21 mouse cellular contexts compared by ENCODE assay signal in genomic region chr11:84426633-84426998, GRCm38 (mm10).
"Had no signal": no experiment of that assay in that cellular context is flagged by ENCODE, and none has a peak within 500 bp of the region (broad histone marks: within the 10 kb centered on the region; RNA-seq: fewer than 3 reads in every experiment).

No protein-coding gene starts in this region.

- H3K4me3 ChIP-seq: limb, embryonic 12.5 days; limb, embryonic 15.5 days; midbrain, embryonic 13.5 days; neural tube, embryonic 12.5 days had no signal

- H3K4me2 ChIP-seq: limb, embryonic 12.5 days; limb, embryonic 15.5 days; liver, embryonic 11.5 days; lung, embryonic 14.5 days; midbrain, embryonic 13.5 days; neural tube, embryonic 12.5 days had no signal

- H3K27me3 ChIP-seq: limb, embryonic 12.5 days; limb, embryonic 15.5 days; midbrain, embryonic 13.5 days; neural tube, embryonic 12.5 days had no signal

- ATAC-seq: liver, postnatal 0 days; lung, postnatal 0 days; midbrain, embryonic 13.5 days; midbrain, embryonic 16.5 days had no signal

- H3K9ac ChIP-seq: limb, embryonic 12.5 days; limb, embryonic 15.5 days; liver, embryonic 14.5 days; liver, postnatal 0 days; lung, embryonic 14.5 days; midbrain, embryonic 13.5 days; neural tube, embryonic 12.5 days had no signal

- DNase-seq: kidney, postnatal 14 days; kidney, postnatal 4 days; left cerebral cortex, postnatal 4 days; liver, postnatal 0 days; lung, embryonic 14.5 days; right cerebral cortex, adult 18-20 months; right cerebral cortex, postnatal 14 days; right cerebral cortex, postnatal 4 days; thymus, adult 2 months; thymus, postnatal 14 days; thymus, postnatal 4 days had no signal

- H3K27ac ChIP-seq: limb, embryonic 12.5 days; limb, embryonic 15.5 days; liver, embryonic 14.5 days; macrophage; neural tube, embryonic 12.5 days; stomach, postnatal 0 days had no signal

- H3K9me3 ChIP-seq: limb, embryonic 12.5 days; limb, embryonic 15.5 days; midbrain, embryonic 13.5 days; neural tube, embryonic 12.5 days had no signal

- H3K36me3 ChIP-seq: limb, embryonic 15.5 days; midbrain, embryonic 13.5 days; neural tube, embryonic 12.5 days had no signal
